Mouse (Mus musculus): ENCODE results near the gene Grap.

DNA sequence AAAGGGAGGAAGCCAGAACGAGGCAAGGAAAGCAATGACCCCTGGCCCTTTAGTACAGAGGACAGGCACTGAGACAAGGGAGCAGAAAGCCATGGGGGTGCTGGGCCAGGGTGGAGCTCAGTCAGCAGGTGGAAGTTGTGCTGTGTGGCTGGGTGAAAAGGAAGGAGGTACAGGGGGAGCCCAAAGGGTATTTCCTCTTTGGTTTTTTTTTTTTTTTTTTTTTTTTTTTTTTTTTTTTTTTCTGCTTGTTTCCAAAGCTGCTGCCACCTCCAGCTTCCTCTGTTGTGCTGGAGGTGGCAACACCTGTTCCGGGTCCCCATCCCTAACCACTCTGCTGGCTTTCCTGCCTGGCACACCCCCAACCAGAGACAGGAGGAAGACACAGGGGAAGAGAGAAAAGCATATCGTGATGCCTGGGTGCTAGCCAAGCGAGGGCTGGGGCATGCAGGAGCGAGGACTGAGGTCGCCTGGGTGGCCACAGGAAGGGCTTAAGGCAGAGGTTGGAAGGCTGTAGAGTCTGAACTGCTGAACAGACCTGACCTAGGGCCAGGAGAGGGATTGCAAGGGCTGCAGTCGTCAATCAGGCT is 7.8 kb downstream of the Grap start:
- TF ChIP-seq MYOD1 (IDR thresholded peaks at IDR 0.05; ENCODE audit: control insufficient read depth, insufficient read length, low read depth): no peak
- no peak for TF ChIP-seq CTCF (IDR thresholded peaks at IDR 0.05; ENCODE audit: control insufficient read depth, insufficient read depth, insufficient read length)
- no peak for TF ChIP-seq MAX (IDR thresholded peaks at IDR 0.05)
- TF ChIP-seq MYOG (IDR thresholded peaks at IDR 0.05; ENCODE audit: control insufficient read depth, extremely low read depth, insufficient read length): no peak
- no peak for TF ChIP-seq CEBPB (IDR thresholded peaks at IDR 0.05; ENCODE audit: low read depth)
